Mouse (Mus musculus) ES-CJ7 (cell line): ENCODE measurements around the gene Adgrl2.

Experiments used
- DNase-seq: peaks from one replicate; pipeline ENCODE4 v3.0.0; 2011; ENCODE audit warnings: low read depth, low spot score

The Adgrl2 gene

DNA sequence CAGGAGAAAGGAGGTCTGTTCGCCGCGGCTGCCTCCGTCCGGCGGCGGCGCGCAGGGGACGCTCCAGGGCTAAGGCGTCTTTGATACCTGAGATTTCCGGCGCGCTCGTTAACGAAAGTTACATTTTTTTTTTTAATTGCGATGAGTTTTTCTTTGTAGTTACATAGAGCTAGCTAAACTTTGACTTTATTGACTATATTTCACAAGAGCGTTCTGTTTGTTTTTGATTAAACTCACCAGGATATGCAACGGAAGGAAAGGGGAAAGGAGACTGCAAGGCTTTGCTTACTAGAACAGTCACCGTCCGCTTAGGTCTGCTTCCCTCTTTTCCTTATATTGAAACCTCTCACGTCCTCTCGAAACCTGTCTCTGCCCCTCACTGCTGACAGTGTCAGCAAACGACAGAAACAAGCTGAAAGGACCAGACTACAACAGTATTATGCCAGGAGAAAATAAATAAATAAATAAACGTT is at the start of gene Adgrl2:
Gene Adgrl2 (minus strand): TSS at position 25 of the 473 bp plus-strand sequence.
- no peak for DNase-seq

- DNase-seq: no peak
Observed at GRCm38 (mm10) chr3:149038771-149039170, 48.4 kb upstream of the Adgrl2 start.

DNA sequence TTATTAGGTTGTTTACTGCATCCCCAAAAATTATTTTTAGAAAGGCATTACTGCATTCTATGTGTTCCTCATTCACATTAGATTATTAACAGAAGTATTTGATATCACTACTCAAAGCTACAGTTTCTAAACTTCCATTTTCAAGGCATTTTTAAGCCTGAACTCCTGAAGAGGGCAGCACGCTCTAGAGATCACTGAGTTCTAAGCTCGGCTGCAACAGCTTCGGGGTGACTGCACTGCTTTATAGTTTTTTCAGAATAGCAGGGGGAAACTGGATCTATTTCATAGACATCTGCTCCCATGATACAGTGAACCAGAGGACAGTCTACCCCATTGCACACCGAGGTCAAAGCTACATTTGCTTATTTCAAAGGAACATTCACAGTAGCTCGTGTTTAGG is 29.6 kb upstream of the Adgrl2 start:
- DNase-seq: no peak

DNA sequence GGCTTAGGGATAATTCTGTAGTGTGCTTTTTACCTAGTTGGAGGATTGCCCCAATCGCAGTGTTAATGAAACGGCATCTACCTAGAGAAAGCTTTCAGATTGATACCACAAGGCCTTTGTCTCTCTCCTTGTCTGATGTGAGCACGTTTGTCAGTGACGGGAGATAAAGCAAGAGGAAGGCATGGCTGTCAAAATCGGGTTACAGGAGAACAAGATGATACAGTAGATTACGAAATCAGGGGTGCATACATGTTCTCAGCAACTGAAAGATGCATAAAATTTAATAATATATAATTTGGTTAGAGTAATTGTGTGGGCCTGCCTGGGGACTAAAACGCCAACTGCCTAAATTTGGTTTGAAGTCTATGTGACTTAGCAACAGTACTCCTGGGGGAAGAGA is 19.0 kb upstream of the Adgrl2 start:
- no peak for DNase-seq

- DNase-seq: no peak
Observed at GRCm38 (mm10) chr3:149008634-149009023, 18.3 kb upstream of the Adgrl2 start.

- DNase-seq: no peak
Observed at GRCm38 (mm10) chr3:149007860-149008633, 17.7 kb upstream of the Adgrl2 start.

- peak; percentile 9 for DNase-seq
Observed at GRCm38 (mm10) chr3:149001364-149001763, 11.0 kb upstream of the Adgrl2 start.

DNA sequence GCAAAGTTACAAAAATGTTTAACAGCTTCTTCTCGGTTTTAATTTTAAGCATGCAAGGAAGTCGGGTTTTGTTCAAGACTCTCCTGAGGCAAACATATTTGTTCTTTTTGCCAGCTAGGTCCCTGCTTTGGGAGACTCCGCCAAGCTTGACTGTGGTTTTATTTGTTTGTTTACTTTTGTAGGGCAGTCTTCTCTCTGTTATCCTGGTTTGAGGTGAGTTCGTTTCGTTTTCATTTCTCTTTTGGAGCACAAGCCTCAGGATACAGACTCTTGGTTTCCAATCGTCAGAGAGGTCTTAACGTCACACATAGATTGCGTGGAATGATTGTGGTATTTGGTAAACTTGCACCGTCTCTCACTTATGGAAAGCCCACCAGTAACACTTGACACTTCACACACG is 8.3 kb upstream of the Adgrl2 start:
- no peak for DNase-seq

- DNase-seq: no peak
Observed at GRCm38 (mm10) chr3:148991056-148991455, 701 bp upstream of the Adgrl2 start.

DNA sequence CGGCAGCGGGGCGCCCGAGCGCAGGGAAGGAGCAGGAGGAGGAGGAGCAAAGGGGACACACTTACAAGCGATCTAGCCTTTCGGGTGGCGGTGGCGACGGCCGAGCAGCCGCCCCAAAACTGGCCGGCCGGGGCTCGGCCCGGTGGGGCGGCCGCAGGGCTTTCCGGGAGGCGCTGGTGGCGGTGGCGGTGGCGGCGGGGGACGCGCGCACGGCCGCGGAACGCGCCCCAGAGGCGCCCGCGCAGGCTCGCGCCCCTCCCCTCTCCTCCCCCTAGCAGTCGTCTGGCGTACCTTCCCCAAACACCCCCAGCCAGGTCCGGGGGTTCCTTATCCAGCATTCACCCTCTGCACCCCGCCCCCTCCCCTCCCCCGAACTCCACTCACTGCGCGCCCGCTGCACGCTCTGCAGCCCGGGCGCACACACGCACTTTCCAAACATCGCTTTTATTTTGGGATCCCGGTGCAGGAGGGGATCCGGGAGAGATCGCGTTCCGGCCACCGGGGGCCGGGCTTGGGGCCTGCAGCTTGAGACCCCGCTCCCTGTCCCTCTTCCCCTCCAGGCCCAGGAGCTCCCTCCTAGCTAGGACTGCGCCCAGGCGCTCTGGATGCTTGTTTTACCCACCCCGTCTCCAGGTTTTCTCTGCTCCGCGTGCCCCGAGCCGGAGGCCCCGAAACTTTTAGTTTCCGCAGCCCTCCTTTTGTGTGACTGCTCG is 381 bp downstream of the Adgrl2 start:
- DNase-seq: peak; percentile 75

GRCm38 (mm10) chr3:148988996-148989817 is 1.1 kb downstream of the Adgrl2 start:
- peak; percentile 87 for DNase-seq

- peak; percentile 7 for DNase-seq
Observed at GRCm38 (mm10) chr3:148988293-148988995, 1.9 kb downstream of the Adgrl2 start.

- peak; percentile 73 for DNase-seq
Observed at GRCm38 (mm10) chr3:148987591-148988292, 2.6 kb downstream of the Adgrl2 start.

DNA sequence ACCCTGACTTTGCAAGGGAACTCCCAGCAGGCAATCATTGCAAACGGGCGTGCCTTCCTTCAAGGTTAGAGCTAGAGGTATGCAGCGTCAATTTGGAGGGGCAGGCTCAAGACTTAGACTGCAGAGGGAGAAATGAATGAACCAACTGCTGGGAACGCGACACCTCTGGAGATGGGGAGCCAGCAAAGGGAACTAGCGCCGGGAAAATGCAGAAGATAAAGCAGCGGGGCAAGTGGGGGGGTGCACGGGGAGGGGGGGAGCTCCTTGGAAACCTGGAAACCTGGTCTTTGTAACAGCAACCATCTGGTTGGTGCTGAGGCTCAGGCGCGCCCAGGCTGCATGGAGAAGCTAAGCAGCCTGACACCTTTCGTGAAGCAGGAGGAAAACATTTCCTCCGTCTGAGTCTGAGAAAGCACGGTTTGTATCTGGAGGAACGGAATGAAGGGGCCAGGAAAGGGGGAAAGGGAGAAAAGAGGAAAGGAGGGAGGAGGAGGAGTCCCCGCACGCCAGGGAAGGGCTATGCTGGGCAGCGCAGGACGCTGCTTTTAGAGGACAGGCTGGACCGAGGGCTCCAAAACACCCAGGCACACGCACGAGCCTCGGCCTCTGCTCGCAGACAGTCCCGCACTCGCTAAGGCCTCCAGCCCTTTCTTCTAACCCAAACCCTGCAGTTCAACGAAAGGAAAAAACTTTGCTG is 3.3 kb downstream of the Adgrl2 start:
- DNase-seq: peak; percentile 91

DNA sequence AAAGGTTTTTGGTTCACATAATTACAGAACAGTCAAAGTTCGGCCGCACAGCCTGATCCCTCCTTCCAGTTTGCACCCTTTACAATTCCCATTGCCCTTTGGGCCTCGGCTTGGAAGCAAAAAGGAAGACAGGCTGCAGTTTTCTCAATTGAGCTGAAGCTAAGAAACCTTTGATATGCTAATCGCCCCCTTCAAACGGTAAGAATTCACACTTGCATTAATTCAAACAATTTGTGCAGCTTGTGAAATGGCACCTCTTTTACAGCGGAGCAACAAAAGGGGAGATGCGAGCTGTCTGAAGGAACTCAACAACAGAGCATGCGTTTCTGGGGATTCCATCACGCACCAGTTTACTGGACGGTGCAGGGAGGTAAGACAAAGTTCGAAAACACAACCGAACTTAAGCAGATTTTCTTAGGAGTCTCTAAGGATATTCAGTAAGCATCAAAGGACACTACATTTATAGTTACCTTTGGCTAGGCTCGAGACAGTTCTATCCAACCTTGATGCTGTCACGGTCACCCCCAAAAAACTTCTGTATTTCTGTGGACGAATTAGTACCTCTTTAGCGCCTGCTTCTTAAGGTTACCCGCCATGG is 4.0 kb downstream of the Adgrl2 start:
- DNase-seq: peak; percentile 77

- no peak for DNase-seq
Observed at GRCm38 (mm10) chr3:148984326-148984725, 6.0 kb downstream of the Adgrl2 start.

GRCm38 (mm10) chr3:148982370-148982769 is 8.0 kb downstream of the Adgrl2 start:
- no peak for DNase-seq

- no peak for DNase-seq
Observed at GRCm38 (mm10) chr3:148981776-148982175, 8.6 kb downstream of the Adgrl2 start.

GRCm38 (mm10) chr3:148978541-148978940 is 11.8 kb downstream of the Adgrl2 start:
- no peak for DNase-seq

- DNase-seq: no peak
Observed at GRCm38 (mm10) chr3:148977838-148978237, 12.5 kb downstream of the Adgrl2 start.
